Mouse (Mus musculus): ENCODE measurements at regions not wholly inside any gene's neighbourhood (a gene's known extent, or its start where the extent isn't known, plus 50 kb on each side); places are given as distances from the start of the nearest gene placed in this dataset.

DNA sequence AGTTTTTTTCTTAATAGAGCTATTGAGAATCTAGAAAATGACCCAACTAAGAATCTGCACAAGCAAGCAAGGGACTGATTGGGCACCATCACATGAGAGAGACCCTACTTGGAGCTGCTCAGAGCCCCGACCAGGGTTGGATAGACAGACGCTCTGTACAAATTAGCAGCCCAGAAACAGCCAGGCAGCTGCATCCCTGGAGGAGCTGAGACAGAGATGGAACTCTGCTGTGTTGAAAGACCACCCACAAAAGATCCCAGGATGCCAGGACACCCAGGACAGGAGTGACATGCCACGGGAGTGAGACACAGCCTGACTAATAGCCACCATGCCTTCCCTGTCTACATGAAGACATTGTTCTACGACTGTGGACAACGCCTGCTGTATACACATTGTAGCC, 147.9 kb downstream of the Gm826 start:
- DNase-seq = no peak

DNA sequence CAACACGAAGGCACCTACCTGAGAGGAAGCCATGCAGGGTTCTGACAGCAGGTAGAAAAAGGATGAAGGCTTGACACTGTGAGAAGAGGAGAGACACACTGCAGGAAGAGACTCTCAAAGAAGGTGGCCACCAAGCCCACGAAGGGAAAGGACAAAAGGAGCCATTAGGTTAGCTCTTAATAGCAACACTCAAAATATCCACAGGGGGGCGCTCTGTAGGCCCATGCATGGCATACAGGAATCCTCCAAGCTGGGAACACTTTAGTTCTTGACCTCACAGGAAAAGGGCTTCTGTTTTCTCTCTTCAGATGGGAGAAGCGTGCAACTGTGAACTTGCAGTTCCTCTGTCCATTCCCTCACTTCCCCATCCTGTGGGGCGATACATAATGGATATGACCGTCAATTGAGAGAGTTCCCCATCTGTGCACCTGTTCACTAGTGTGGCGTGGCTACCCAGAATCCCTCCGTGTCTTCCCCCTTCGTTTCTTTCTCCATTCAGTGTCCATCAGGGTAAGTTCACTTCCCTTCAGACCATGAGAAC, 162.9 kb downstream of the Gm826 start:
- no peak for DNase-seq

DNA sequence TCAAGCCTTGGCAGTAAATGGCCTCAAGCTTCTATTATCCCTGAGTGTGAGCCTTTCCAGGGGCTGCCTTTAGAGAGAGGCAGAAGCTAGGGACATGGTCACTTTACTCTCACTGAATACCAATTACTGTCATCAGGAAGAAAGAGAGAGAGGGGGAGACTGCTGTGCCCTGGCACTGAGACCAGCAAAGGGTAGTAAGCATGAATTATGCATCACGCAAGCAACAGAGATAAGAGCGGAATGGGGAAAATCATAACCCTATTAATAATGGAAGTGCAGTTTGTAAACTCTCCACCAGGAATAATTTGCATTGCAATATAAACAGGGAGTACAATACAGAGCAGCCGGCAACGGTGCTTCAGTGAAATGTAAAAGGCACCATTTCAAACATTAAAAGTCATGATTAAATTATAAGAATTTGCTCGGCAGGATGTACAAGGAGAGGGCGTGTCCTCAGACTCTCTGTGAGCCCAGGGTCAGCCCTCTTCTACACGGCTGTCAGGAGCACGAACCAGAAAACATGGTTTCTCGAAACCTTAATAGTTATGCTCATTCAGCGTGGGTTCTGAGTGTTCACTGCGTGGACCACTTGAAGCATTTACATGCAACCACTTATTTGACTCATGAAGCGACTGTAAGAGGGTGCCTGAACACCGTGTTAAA, 175.2 kb downstream of the Gm826 start:
- no peak for DNase-seq

DNA sequence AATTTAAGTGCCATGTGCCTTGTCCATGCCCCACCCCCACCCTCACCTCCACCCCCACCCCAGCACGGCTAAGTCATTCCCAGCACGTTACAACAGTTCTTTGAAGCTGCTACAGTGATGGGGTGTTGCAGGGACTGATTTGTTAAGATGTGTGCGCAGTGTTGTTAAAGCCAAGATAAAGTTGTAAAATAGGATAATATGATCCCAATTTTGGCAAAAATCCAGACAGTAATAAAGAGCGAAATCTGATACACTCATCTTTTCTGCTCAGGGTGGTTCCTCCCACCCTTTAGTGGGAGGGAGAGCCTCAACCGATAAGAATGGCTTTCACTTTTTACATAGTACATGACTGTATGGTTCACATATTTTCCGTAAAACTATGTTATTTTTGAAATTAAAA, 180.2 kb downstream of the Gm826 start:
- DNase-seq = no peak

DNA sequence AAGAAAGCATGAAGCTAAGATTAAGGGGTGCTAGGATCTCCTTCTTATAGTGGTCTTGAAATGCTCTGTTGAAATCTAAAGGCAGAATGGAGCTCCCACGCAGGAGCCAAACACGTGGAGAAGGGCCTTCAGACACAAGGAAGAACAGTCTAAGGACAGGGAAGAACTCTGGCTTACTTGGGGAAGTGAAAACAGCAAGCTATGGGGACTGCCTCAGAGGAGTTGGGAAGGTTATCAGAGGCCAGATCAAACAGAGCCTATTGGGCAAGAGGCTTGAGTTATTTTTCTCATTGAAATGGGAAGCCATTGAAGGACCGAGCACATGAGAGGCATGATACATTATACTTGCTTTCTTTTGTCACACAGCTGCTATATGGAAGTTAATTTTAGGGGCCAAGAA, 181.9 kb downstream of the Gm826 start:
- DNase-seq = no peak

DNA sequence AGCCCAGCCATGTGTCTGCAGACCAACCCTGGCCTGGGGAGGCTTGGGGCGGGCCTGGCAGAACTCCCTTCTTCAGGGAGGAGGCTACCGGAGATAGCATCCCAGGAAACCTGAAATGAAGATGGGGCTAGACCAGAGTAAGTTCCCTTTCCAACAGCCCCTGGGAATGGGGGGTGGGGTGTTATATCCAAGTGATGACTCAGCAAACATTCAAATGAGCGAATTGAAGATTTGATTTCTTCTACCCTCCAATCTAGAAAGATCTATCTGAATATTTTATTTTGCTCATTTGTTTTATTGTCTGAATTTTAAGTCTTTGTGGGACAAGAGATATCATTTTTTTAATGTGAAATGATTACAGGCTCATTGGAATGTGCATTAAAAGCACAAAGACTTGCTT, 185.0 kb downstream of the Gm826 start:
- no peak for DNase-seq

DNA sequence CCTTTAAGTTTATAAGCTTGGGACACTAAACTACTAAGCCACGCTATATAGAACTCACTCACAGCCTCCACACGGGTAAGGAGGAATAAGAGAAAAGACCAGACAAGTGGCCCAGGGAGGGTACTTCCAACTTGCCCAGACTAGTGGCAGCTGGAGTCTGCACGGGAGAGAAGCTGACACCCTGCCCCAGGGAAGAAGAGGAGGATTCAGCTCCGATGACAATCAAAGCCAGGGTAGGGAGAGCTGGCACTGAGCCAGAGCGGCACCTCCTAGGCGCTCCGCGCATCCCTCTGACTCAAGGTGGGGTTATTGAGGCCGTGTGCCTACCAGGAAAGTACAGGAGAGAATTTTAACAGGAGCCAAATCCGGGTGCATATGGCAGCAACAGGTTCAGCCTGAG, 185.4 kb downstream of the Gm826 start:
- DNase-seq = no peak

DNA sequence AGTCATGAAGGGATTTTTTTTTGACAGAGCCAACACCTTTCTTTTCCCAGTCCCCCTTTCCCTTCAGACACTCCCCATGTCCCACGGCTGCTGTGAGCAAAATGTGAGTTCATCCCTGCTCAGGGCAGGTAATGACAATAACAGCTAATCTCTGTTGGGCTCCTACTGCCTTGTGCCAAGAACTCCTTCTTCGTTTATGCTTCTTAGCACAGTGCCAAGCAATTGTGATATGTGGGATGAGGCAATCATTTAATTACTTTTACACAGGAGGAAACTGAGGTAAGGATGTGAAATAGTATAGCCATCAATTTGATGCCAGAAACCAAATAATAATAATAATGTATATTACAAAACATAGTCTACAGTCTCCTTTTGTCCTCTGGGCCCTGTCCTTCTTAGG, 185.9 kb downstream of the Gm826 start:
- no peak for DNase-seq

DNA sequence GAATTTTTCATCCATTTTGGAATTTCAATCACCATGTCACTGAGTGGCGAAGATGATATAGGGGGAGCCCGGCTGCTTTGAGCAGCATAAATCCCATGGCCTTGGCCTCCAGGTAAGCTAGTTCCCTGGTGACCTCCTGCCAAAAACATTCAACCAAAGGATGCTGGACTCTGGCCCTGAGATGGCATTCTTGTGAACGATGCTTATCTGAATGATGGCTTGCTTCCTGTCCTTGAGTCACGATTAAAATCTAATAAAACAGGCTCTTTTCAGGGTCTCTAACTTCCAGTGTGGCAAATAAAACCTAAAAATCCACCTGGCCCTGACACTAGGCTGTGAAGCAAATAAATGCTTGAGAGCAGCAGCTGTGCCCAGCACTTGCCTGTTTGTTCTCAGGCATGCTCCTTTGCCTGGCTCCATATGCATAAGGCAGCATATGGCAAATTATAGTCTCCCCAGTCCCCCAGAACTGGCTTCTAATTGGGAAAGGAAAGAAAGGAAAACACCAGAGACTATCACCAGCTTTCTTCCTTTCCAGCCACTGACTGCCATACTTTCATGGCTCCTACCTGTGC, 193.7 kb downstream of the Gm826 start:
- DNase-seq = no peak

DNA sequence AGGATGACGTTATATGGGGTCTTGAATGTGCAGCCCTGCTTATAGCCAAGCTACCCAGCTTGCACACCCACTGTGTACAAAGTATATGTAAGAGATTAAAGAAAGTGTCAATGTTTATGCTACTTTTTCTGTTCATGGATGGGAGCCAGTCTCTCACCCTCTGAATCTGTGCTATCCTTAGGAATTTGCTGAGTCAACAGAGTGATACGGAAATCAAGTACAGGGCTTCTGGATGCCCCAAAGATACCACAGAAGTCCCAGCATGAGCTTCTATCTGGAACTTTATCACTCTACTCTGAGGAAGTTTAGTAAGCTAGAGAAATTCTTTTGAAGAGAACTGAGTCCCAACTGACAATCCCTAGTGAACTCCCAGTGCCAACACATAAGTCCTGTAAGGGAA, 195.9 kb downstream of the Gm826 start:
- DNase-seq = no peak

DNA sequence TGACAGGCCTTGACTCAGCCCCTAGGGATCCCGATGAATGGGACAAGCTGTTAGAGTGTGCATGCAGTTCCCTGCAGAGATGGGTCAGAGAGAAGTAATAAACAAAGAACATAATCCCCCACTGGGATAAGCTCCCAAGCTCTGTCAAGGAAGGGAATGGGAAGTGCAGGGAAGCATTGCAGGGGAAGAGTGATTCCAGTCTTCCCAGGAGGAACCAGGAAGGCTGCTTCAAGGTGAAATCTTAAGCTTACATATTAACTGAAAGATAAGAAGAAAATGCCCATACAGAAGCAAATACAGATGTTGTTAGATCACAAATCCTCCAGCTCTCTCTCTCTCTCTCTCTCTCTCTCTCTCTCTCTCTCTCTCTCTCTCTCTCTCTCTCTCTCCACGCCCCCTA, 202.2 kb downstream of the Gm826 start:
- no peak for DNase-seq

DNA sequence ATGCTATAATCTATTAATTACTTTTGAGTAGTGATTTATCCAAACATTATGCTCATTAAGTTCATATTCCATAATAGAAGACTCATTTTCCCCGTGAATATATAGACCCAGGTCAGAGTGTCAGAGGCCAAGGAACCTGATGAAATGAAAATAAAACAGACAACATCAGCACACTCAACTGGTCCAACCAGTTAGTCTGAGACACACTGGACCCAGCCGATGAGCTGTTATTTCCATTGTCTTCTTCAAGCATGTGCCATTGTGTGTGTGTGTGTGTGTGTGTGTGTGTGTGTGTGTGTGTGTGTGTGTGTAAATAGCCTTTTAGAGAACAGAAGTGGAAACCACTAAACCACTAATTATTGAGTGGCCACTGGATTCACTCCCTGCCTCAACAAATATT, 202.6 kb downstream of the Gm826 start:
- DNase-seq = no peak

DNA sequence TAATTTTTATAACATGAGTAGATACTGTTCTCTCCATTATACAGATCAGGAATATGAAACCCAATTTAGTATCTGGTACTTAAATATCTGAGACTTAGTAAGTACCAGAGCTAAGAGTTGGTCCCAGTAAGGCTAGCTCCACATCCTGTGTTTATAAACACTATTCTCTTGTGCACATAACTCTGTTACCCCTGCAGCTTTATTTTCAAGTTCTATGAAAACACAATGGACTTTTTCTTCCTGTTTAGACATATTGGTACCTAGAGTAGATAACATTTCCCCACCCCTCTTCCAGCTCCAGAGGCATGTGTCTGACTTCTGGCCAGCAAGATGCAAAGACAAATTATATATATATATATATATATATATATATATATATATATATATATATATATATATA, 216.8 kb downstream of the Gm826 start:
- DNase-seq = no peak

DNA sequence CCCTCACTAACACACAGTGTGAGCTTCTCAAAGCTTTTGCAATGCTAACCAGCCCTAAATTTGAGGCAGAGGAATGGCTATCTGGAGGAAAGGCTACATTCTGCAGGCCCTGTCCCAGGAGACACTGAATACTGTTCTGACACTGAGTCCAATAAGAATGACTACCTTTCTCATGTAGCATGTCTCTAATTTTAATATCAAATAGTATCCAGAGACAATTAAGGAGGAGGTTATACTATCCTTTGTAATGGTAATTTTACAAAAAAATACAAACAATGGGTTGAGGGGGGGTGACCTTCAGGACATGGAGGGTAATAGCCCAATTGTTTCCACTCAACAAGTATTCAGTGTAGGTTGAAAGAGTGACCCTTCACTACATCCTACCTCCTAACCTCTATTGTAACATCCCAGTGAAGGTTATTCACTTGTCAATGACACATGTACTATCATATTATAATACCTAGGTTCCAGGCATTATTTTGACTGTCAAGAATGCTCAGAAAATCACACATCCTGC, 222.7 kb downstream of the Gm826 start:
- no peak for DNase-seq

DNA sequence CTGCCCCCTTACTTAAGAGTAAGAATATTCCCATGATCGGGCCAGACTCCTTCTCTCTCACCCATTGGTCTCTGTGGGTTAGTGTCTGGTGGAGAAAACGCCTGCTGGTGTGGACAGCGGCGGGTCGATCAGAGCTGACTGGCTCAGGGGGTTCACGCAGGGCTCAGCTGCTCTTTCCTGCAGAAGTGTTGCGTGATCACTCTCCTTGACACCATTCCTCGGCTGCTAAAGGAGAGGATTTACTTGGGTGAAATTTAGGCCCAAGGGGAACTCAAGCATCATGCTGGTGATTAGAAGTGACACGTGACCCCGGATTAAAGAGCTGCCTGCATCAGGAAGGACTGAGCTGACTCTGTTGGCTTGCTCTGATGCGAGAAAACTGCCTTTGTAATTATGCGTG, 240.9 kb downstream of the Gm826 start:
- no peak for DNase-seq

DNA sequence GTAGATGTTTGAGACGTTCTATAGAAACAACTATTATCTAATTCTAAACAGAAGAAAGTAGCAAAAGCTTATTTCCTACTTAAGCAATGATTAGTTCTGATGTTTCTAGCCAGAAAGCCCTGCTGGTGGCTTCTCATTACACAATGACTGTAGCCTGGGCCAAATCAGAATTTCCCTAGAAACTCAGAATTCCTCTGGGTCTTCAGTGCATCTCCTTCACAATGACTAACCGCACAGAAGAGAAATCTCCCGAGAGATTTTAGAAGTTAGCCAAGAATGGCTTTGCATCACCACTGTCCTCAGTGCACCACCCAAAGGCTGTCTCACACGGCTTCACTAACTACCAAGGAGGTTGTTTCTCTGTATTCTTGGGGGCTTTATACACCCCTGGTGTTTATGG, 248.0 kb downstream of the Gm826 start:
- DNase-seq = no peak

DNA sequence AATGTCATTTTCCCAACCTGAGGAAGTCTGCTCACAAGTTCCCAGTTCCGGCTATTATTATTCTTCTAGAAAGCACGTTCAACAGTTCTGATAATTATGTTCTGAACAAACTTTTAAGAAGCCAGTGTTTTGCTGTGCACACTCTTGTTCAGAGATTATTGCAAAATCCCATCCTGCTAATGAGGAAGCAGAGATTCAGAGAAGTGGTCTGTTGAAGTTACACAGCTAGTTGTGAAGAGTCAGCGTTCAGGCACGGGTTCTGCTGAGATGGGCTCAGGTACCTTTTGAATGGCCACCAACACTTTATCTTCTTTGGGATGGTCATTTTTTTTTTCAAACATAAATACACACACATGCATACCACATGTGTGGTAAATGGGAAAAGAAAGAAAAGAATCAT, 250.3 kb downstream of the Gm826 start:
- DNase-seq = no peak

DNA sequence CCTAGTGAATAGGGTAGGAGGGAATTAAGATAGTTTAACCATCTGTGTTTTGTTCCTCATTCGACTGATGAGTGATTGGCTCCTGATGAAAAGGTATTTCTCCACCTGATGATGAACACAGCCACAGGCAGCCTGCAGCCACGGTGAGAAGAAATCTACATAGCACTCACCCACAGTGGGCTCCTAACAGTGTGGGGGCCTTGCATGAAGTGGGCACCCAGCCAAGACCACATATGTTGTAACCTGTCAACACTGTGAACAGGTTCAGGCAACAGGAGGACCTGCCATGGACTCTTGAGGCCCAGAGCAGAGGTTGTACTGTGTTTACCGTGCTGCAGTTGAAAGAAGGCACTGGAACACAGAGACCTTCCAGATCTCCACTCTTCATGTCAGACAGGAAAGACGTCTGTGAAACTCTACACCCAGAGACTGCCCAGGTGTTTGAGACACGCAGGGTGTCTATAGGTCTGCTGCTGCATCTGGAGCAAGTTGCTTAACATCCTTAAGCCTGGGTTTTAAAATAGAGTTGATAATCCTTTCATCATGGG, 251.8 kb downstream of the Gm826 start:
- no peak for DNase-seq

DNA sequence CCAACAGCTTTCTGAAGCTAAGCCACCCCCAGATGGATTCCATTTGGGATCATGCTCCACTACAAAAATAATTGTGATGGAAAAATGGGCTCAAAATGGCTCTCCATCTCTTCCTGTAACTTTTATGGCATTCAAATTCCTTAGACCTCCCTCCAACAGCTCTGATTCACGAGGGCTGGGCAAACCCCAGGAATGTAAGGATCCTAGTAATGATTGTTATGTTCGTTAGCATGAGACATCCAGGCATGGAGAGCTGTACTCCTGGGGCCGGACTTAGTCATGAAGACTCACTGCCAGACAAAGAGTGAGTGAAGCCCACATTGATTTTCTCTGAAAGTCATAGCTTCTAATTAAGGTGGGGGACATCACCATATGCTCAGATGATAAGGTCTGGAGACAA, 258.3 kb downstream of the Gm826 start:
- DNase-seq = no peak

DNA sequence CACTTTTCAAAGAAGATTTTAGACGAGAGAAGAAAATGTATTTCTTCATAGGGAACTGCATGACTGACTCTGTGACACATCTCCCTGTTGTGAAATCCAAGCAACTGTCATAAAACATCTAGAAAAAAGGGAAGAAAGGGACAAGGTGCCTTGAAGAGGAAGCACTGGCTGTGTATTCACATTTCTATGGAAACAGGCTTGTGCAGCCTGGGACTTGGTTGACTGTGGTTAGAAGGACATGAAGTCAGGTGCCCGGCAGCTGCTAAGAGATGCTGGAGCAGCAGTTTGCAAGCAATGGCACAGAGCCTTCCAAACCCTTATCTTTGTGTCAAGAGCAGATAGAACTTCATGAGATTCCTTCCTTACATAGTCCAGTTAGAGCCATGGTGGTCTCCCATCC, 263.5 kb downstream of the Gm826 start:
- no peak for DNase-seq

DNA sequence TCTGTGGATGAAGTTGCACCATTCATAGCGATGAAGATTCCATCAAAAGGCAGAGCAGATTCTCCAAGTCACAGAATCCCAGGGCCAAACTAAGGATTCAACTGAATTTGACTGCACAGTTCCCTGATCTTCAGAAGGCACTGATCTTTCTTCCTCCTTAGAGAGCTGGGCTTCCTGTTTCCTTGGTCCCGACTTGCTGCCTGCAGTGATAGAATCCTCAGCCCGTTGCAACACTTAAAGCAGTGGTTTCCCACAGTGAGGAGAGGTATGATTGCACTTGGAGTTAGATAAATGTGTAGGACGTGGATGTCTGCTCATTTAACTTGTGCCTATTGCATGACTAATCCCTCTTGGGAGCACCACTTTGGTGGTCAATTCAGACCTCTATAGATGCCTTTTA, 265.2 kb downstream of the Gm826 start:
- no peak for DNase-seq

DNA sequence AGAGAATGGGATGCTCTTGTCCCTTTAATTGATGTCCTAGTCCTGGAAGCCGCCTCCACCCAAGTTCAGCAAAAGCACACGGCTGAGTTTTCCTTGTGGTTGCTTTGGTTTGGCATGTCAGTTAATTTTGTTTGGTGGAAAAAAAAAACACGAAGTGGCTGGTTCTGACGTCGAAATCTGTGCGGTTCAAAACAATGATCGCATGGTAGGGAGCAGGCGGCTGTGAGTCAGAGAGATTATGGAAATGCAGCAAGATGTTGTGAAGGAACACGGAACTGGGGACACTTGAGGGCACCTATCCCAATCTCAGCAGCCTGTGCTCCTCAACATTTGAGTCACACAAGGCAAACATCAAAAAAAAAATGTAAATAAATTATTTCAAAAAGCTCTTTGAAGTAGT, 266.1 kb downstream of the Gm826 start:
- DNase-seq = no peak

DNA sequence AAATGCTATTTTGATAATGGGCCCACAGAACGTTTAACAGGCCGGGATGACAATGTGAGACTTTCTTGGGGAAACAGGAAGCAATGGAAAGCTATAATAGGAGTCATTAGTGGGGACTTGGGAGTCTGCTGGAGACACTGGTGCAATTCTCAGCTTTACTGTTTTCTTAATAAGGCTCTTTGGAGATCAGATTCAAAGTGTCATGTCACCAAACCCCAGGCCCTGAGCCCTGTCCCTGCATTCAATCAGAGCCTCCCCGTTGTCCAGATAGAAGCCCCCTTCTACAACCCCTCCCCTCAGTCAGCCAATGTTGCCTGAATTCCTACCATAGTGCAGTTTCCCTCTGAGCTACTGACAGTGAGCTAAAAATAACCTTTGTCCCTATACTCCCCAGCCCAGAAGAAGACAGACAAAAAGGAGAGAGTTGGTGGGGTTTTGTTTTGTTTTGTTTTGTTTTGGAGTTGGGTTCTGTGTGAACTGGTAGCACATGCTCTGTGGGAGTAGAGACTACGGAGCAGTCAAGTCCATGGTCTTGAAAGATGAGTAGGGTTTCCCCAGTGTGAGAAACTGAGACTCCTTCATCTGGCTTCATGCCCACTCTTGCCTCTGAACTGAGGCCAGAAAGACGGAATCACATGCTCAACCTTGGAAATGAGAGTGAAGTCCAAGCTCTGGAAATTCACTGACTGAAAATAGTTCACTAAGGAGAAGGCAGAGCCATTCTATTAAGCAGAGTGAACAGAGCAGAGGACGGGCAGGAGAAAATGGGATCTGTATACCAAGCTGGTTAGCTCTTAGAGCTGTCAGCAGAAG, 267.3 kb downstream of the Gm826 start:
- DNase-seq = no peak
